Mouse (Mus musculus) layer of hippocampus, adult 11-12 months (tissue): ENCODE measurements around the gene Uqcc2.

Experiments
- DNase-seq: peaks from one replicate; pipeline ENCODE4 v3.0.0; 2022; ENCODE audit warnings: low spot score

Uqcc2 gene

DNA sequence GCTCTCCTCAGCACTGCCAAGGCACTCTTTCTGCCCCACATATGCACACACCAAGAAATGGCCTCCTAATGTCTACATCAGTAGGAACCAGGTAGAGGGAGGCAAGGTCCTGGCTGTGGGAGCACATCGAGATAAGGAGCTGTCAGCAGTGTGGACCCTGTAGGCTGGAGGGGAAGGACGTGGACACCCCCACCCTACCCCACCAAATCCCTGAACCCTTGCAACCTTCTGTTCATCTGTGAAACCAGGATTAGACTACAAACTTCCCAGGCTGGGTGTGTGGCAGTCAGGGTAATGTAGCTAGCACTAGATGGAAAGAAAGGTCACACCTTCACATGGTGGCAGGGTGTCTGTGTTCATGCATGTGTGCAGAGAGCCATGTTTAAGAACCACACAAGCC lies 10.6 kb downstream of the Uqcc2 start:
- DNase-seq = no peak

DNA sequence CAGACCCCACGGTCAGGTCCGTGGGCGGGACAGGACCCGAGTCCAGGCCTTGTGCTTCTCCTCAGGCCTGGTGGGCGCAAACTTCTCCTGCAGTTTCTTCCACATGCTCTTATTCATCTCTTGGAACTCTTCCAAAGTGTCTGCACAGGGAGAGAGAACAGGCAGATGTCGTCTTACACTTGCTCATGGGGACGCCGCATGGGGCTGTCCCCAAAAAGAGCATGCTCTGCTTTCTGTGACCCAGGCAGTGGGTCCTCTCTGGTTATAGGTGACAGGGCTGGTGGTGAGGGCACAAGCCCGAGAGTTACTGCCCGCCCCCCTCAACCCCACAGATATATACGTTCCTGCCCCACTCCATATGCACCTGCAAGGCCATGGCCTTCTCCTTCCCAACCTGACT lies 11.0 kb downstream of the Uqcc2 start:
- no peak for DNase-seq

DNA sequence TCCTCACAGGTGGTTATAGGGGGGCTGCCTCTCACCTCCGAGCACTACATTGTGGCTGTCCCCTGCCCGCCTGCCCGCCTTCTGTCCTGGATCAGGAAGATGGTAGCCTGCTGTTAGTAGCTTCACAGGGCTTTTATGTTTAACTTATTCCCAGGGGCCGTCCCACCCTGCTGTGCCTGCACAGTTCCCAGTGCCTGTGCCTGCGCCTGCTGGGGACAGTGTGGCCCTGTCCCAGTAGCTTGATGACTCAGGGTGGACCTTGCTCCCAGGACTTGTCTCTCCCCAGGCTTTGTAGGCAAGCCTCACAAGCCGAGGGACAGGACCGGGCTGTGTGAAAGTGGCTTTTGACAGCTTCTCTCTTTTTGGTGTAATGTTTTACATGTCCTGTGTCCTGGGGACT lies 11.9 kb downstream of the Uqcc2 start:
- no peak for DNase-seq

DNA sequence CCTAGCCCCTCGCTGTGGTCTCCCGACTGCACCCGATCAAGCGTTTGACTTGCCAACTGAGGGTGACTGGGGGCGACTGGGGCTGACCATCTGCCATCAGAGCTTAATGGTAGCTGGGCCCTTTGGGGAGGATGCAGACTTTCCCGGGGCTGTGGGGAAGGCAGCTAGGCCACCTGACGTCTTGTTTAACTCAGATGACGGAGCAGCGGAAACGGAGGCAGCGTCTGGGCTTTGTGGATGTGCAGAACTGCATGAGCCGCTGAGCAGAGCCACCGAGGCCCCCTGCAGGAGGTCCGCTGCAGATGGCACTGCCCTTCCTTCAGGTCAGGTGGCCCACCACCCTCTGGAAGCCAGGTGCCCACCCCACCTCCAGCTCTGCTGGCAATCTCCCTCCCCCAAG lies 12.4 kb downstream of the Uqcc2 start:
- DNase-seq = peak; percentile 43

DNA sequence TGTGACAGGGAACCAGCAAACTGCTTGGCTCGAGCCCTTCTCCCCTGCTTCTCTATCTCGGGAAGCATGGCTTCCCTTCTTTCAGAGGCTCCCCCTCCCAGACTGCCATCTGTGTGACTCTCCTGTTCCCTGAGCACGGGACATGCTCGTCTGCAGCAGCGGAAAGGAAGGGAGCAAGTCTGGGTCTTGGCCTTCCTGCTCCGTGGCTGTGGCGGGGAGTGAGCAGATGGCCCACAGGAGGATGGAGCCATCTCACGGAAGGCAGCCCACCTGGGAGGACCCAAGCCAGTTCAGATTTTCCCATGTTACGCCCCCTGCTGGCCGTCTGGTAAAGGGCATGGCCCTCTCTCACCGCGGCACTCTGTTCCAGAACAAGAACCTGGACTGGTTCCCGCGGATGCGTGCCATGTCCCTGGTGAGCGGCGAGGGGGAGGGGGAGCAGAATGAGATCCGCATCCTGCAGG lies 13.1 kb downstream of the Uqcc2 start:
- peak; percentile 77 for DNase-seq

DNA sequence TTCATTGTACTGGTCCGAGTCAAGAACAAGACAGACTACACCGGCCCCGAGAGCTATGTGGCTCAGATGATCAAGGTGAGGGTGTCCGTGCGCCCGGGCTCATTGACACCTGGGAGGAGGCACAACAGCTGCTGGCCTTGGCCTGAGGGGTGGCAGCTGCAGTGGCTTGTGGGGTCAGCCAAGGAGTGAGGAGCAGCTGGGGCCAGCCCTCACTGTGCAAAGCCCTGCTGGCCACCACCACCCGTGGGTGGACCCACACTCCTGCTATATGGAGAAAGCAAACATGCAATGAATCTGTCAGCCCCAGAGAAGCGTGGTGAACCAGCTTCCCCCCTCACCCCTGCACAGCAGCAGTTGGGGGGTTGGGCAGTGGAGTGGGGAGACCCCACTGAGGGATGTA lies 13.8 kb downstream of the Uqcc2 start:
- DNase-seq = no peak

DNA sequence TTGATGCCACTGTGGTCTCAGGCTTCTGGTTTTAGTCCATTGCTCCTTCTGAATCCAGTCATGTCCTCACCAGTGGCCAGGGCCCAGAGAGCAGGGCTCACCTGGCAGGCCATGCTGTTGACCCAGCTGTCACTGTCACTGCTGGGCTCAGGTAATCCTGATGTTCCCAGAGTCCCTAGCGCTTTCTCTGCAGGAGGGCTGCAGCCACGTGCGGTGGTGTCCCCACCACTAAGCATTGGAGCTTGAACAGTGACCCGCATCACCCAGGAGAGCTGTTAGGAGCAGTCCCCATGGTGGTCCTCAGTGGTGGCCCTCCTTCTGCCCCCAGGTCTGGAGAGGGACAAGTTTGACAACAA lies 14.2 kb downstream of the Uqcc2 start:
- DNase-seq = no peak

DNA sequence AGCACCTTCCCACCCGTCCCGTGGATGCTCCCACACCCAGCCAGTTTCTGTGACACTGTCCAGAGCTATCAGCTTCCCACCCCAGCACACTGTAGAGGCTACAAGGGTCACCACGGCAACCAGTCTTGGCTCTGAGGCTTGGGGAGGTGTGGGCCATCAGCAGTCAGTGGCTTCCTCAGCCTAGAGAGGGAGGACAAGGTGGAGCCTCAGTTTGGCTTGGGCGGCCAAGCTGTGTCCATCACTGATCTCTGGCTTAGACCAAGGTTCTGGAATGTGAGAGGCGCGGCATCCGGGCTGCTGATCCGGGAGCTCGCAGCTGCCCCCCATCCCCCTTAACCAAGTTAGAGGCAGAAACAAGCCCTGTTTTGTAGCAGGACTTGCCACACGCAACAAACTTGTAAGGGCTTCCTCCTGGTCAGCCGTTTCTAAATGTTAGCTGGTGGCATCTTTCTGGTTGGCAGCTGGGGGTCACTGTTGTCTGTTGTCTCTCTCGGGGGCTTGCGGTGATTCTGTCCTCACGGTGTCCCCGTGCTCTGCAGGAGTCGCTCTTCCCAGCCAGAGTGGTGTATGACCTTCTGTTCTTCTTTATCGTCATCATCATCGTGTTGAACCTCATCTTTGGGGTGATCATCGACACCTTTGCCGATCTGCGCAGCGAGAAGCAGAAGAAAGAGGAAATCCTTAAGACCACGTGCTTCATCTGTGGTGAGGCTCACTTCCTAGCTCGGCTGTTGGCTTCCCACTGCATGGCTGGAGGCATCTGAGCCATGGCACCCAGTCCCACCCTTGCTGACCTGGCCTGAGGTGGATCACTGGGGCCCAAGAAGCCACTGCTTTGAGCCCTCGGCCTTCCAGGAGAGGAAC lies 14.8 kb downstream of the Uqcc2 start:
- no peak for DNase-seq

DNA sequence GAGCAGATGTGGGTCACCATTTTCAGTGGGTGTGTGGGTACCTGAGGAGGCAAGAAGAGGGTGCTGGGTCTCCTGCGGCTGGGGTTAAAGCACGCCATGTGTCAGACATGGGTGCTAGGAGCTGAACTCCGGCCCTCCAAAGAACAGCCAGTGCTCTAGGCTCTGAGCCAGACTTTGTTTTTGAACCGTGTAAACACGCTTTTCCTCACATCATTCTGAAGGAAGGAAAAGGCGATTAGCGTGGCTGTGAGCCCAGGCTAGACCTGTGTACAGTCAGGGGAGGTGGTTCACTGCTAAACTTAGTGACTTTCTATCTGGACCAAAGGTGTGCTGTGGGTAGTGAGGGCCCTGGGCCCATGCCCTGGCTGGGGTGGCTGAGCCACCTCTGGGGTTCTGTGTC lies 23.6 kb downstream of the Uqcc2 start:
- DNase-seq = no peak

DNA sequence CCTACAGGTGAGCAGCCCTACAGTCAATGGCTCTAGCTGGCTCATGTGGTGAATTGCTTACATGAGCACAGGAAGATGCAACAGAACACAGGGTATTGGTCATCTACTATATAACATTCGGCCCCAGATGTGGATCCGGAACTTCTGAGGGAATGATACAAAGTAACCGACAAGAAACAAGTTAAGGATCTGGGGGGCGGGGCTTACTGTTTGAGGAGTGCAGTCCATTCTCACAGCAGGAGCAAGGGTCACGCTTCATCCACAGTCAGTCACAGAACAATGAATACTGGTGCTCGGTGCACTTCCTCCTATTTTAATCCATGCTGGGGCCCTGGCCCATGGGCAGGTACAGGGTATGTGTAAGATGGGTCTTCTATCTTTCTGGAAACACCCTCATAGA lies 25.8 kb downstream of the Uqcc2 start:
- no peak for DNase-seq

DNA sequence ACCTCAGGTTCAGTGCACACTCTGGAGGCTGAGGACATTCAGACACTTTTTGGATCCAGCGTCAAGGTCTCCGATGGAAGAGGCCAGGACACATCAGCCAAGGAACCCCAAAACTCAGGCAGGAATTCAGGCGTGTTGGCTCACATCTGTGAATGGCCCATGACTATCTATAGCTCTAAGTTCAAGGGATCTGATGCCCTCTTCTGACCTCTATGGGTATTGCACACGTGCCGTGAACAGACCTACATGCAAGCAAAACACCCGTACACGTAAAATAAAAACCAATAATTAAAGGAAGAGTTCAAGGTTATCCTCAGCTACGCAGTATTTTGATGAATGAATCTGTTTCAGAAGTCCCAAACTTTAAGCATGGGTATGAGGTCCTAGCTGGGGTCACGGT lies 27.0 kb downstream of the Uqcc2 start:
- no peak for DNase-seq

DNA sequence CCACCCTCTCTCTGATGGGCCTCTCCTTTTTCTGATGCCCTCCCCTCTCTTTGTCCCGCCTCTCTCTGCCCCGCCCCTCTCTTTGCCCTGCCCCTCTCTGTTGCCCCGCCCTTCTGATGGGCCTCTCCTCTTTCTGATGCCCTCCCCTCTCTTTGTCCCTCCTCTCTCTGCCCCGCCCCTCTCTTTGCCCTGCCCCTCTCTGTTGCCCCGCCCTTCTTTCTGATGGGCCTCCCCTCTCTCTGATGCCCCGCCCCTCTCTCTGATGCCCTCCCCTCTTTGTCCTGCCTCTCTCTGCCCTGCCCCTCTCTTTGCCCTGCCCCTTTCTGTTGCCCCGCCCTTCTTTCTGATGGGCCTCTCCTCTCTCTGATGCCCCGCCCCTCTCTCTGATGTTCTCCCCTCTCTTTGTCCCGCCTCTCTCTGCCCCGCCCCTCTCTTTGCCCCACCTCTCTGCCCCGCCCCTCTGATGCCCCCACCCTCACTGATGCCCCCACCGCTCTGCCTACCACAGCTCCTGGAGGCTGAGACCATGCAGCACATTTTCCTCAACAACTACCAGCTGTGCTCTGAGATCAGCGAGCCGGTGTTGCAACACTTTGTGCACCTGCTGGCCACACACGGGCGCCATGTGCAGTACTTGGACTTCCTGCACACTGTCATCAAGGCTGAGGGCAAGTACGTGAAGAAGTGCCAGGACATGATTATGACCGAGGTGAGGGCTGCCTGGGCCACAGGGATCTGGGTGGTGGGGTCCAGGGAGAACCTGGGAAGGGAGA lies 27.8 kb downstream of the Uqcc2 start:
- DNase-seq = no peak

DNA sequence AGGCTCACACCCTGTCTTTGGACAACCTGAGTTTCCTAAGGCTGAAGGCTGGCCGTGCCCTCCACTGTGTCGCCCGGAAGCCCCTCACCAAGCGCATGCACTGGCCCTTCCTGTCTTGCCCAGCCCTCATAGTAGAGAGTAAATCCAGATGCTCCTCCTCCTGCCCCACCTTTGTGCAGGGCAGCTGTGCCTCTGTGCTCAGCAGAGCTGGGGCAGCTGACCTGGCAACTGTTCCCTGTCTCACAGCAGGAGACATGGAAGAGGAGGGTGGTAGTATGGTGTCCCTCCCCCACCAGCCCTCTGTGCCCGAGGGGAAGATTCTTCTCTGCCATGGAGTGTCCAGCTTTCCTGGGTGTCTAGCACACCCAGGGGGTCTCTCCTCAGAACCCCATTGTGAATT lies 32.0 kb downstream of the Uqcc2 start:
- no peak for DNase-seq

DNA sequence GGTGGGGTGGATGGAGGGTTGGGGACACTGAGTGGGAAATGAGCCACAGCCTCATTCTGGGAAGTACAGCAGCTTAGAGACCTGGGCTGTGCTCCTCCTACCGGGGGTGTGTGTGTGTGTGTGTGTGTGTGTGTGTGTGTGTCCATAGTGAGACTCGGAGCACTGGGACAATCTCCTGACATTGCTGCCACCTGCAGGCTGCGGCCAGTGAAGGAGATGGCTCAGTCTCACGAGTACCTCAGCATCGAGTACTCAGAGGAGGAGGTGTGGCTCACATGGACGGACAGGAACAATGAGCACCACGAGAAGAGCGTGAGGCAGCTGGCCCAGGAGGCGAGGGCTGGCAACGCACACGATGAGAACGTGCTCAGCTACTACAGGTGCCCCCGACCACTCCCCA lies 38.0 kb downstream of the Uqcc2 start:
- DNase-seq = peak; percentile 35

DNA sequence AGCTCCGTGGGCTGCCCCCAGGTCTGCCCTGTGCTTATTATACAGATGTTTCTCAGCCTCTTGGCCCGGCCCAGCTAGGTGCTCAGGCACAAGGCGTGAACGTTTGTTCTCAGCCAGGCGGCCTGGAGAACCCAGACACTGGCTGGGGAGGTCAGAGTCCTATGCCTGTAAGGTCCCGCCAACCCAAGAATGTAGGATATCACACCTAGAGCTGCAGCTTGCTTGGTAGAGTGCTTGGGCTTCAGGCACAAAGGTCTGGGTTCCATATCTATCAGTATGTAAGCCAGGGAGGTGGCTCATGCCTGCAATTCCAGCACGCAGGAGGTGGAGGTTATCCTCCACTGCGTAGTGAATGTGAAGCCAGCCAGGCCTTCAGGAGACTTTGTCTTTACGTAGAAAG lies 43.6 kb downstream of the Uqcc2 start:
- DNase-seq = no peak

DNA sequence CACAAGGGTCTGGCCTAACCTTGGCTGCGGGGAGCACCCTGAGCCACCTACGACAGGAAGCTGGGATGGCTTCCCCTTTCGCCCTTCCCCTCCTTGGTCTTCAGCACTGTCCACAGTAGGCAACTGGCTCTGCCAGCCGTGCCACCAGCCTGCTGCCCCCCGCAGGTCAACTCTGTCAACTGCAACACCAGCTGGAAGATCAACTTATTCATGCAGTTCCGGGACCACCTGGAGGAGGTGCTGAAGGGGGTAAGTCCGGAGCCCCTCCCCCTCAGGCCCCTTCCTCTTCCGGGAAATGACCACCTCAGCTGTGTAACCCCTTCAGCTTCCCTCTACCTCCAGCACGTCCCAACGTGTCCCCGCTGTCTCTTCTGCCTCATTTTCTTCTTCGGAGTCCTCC lies 46.3 kb downstream of the Uqcc2 start:
- DNase-seq = no peak

DNA sequence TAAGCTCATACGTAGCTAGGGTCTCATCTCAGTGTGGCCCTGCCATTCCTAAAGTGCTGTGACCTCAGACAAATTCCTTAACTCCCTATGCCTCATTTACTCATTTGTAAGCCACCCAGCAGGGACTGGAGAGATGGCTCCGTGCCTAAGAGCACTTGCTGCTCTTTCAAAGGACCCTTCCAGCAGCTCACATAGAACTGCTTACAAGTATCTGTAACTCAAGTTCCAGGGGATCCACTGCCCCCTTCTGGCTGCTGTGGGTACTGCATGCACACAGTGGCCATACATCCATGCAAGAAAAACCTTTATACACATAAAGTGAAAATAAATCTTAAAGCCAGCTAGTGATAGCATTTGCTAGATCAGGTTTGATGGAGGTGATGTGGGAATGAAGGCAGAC lies 48.0 kb downstream of the Uqcc2 start:
- DNase-seq = peak; percentile 23

DNA sequence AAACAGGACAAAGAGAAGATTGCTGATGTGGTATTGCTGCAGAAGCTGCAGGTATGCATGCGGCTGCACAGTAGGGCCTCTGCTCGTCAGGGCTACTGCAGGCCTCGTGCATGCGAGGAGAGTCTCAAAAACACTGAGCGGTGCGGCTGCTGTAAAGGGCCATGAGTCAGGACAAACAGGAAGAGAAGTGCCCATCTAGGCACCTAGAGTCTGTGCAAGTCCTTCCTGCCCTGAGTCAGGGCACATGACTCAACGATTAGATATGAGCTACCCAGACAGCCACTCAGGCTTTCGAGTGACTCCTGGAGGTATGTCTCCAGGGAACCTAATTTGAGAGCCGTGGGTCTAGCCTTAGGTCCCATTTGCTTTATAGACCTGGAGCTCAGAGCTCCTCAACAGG lies 50.1 kb downstream of the Uqcc2 start:
- DNase-seq = no peak

DNA sequence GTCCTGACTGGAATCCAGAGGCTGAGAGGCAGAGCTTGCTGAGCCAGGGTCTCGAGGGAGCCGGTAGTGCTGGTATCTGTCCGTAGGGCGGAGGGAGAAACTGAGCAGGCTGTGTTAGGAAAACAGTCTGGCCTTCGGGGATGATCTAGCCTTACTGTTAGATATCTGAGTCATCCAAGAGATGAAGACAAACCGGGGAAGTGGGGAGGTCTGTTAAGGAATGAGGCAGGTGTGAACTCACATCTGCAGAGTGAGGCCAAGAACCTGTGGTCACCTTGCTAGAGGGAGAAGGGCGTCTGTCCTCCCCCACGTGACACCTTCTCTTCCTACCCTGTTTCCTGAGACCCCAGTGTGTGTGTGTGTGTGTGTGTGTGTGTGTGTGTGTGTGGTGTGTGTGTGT lies 50.9 kb downstream of the Uqcc2 start:
- no peak for DNase-seq

DNA sequence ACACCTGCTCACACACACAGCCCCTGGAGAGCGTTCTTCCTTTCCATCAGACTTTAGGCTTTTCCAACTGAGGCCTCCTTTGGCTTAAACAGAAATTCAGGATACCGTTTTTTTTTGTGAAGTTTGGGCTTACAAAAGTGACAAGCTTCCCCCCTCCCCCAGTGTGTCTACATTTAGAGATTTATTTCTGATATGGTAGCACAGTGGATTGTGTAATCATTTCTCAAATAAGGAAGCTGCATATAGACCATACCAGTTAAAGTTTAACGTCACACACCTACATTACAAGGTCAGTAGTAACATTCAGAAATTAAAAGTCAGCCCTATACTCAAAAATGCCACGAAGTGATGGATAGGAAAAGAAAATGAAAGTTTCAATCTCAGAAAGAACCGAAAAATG lies 51.8 kb downstream of the Uqcc2 start:
- DNase-seq = no peak

DNA sequence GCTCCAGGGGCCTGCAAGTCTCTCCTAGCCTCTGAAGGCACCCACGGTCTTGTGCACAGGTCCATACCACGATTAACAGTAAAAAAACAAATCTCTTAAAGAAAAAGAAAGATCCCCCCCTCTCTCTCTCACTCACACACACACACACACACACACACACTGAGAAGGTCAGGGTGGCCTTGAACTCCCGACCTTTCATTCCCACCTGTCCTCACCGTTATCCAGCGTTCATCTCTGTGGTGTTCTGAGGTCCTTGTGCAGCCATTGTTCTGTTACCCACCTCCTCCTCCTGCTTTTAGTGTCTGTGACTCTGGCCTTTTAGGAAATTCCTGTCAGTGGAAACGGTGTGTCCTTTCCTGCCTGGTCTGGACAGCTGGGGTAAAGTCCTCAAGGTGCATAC lies 55.2 kb downstream of the Uqcc2 start:
- no peak for DNase-seq

DNA sequence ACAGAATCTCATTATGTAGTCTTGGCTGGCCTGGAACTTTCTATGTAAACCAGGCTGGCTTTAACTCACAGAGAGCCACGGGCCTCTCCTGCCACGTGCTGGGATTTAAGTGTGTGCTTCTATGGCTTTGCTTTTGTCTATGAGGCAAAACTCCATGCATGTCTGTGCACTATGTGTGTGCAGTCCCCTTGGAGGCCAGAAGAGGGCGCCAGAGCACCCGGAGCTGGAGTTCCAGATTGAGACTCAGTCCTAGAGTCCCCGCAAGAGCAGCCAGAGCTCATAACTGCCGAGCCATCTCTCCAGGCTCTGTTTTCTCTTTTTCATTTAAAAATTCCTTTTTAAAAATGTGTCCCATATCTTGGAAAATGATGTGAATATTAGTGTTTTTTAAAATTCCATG lies 55.8 kb downstream of the Uqcc2 start:
- DNase-seq = no peak

DNA sequence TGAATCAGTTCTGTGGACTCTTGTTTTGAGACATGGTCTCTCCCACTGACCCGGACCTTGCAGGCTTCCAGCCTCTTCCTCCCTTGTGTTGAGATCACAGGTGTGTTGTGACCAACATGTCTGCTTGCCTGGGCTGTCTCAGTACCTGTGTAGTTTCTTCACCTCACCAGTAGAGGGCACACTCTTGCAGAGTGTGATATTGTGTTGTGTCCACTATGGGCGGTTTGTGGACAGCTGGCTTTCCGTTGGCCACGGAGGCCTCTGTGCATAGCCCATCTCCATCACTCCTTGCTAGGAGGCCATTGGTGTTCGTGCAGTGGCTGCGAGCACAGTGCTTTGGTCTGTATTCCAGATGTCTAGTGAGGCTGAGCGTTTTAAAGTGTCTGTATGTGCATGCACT lies 56.6 kb downstream of the Uqcc2 start:
- no peak for DNase-seq
